Mouse (Mus musculus) adrenal gland, adult 8-10 months (tissue): ENCODE data around the gene Cypt4. TPM values are rescaled to one million over a fixed set of nuclear protein-coding genes. Genes with fewer than 3 reads are reported as not detected.
"Not testable (repeated sequence)": the region's sequence is repeated elsewhere in the genome, so short reads cannot be mapped to it uniquely, and the experiment has no call there.

Experiments used
- DNase-seq: peaks from one replicate; pipeline ENCODE4 v3.0.0; 2022
- total RNA-seq, 4 experiments: library from RNA; stranded (reverse); gene quantifications; 2 replicates each; pipeline ENCODE4 v1.2.4; 2022

The Cypt4 gene
- not detected for total RNA-seq

DNA sequence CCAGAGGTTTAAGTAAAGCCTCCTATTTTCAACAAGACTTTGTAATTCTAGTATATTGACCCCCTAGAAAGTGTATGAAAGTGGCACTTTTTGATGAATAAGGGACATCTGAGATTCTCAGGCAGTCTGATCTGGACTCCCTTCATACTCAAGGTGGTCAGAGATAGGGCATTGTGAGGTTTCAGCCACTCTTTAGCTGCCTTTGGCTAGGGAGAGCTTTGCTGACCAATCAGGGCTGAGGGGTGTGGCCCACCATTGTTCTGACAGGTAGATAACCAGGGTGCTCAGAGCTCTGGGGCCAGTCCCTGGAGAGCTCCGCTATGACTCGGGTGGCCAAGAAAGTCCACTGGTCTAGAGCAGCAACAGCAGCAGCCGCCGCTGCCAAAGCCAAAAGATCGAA, at the start of gene Cypt4:
Gene Cypt4, plus strand, starts transcription at position 301 of the 400 bp plus-strand sequence.
- no peak for DNase-seq

GRCm38 (mm10) chr9:24637341-24637740, 12.3 kb downstream of the Cypt4 start:
- DNase-seq, result not testable (repeated sequence)

Other genes with a start within 250 kb of the Cypt4 start
- gene Dpy19l1, start 122.1 kb upstream of the Cypt4 start, total RNA-seq, result 10 to 100 TPM; 28.2 to 71.4 (median 44.5) TPM
- under 1 TPM in 1 of 4 experiments, not detected in 3; 0.11 TPM for gene Dpy19l2, start 71.1 kb downstream of the Cypt4 start, total RNA-seq
- gene Tbx20, start 149.1 kb downstream of the Cypt4 start, total RNA-seq, result 10 to 100 TPM; 23.8 to 41.6 (median 29.0) TPM